21 mouse cellular contexts compared by ENCODE assay signal in genomic region chr2:104458569-104459332, GRCm38 (mm10). TPM values are rescaled to one million over a fixed set of nuclear protein-coding genes. Genes with fewer than 3 reads are reported as not detected.
DNase-seq lines count a peak whose midpoint lies in the region; ATAC-seq and TF ChIP-seq lines count a peak whose summit lies in the region.
"Had no signal": no experiment of that assay in that cellular context is flagged by ENCODE, and none has a peak within 500 bp of the region (broad histone marks: within the 10 kb centered on the region; RNA-seq: fewer than 3 reads in every experiment).

No protein-coding gene starts in this region.

- no peak overlapping the region for H3K4me3 ChIP-seq in heart, embryonic 11.5 days (ENCODE audit: low read depth, low read length)
- no peak overlapping the region for H3K4me3 ChIP-seq in C2C12 (ENCODE audit: insufficient read depth, poor library complexity, severe bottlenecking)
- H3K4me3 ChIP-seq: hindbrain, embryonic 15.5 days; layer of hippocampus, adult 2 months; left cerebral cortex, adult 2 months; limb, embryonic 13.5 days; midbrain, embryonic 15.5 days; neural tube, embryonic 13.5 days; stomach, embryonic 15.5 days had no signal

- H3K36me3 ChIP-seq in heart, embryonic 11.5 days (ENCODE audit: control insufficient read depth, insufficient read depth, low read length): no peaks in the 10 kb centered on the region
- H3K36me3 ChIP-seq in C2C12 (ENCODE audit: control insufficient read depth, insufficient read depth): no peaks in the 10 kb centered on the region
- H3K36me3 ChIP-seq: hindbrain, embryonic 15.5 days; limb, embryonic 13.5 days; midbrain, embryonic 15.5 days; neural tube, embryonic 13.5 days; stomach, embryonic 15.5 days had no signal

- no peaks in the 10 kb centered on the region for H3K9me3 ChIP-seq in heart, embryonic 11.5 days (replicated peaks; ENCODE audit: control insufficient read depth, low read length)
- H3K9me3 ChIP-seq: hindbrain, embryonic 15.5 days; limb, embryonic 13.5 days; midbrain, embryonic 15.5 days; neural tube, embryonic 13.5 days; stomach, embryonic 15.5 days had no signal

- H3K9ac ChIP-seq in heart, embryonic 11.5 days (ENCODE audit: low read depth, low read length): no peak overlapping the region
- H3K9ac ChIP-seq: forebrain, postnatal 0 days; hindbrain, embryonic 15.5 days; limb, embryonic 13.5 days; midbrain, embryonic 15.5 days; neural tube, embryonic 13.5 days; stomach, embryonic 15.5 days had no signal

- DNase-seq in heart, postnatal 25 days (ENCODE audit: low spot score): no peak
- peak; percentile 18 for DNase-seq in T-cell, adult 2 months (ENCODE audit: low spot score)
- peak; percentile 52 for DNase-seq in thymus, postnatal 0 days (ENCODE audit: low spot score)
- DNase-seq in cerebellum, adult 11 months: no peak
- DNase-seq: cerebellum, adult 2 months; forebrain, postnatal 0 days; gastrocnemius, postnatal 25 days; kidney, adult 8-10 months; lung, postnatal 4 days had no signal

- no peak for ATAC-seq in heart, embryonic 11.5 days (replicated peaks; ENCODE audit: insufficient number of reproducible peaks, low FRiP score, low TSS enrichment)
- no peak for ATAC-seq in megakaryocyte, adult 5-6 weeks (ENCODE audit: poor library complexity, severe bottlenecking)
- ATAC-seq: forebrain, postnatal 0 days; midbrain, embryonic 15.5 days had no signal

- peak overlapping the region; percentile 22; the same call in 1 of the 2 replicates for H3K27ac ChIP-seq in heart, embryonic 11.5 days (ENCODE audit: low read depth, low read length)
- H3K27ac ChIP-seq: hindbrain, embryonic 15.5 days; layer of hippocampus, adult 2 months; left cerebral cortex, adult 2 months; limb, embryonic 13.5 days; midbrain, embryonic 15.5 days; neural tube, embryonic 13.5 days; stomach, embryonic 15.5 days had no signal

- H3ac ChIP-seq in C2C12 (ENCODE audit: control insufficient read depth, insufficient read length, low read depth): no peak overlapping the region

- H3K79me2 ChIP-seq in C2C12 (ENCODE audit: control insufficient read depth, insufficient read depth): peaks cover 100% of the 10 kb centered on the region

- whole genome bisulfite sequencing in heart, embryonic 11.5 days (ENCODE audit: insufficient replicate concordance): 75% methylated on average over 8 of the region's 8 CpGs

- intact Hi-C loops in heart, postnatal 25 days (cut with DNase I): no loop called here

- H3K4me1 ChIP-seq in heart, embryonic 11.5 days (ENCODE audit: control insufficient read depth, insufficient read depth, low read length): peaks cover 45% of the 10 kb centered on the region
- H3K4me1 ChIP-seq: midbrain, embryonic 15.5 days; stomach, embryonic 15.5 days had no signal

- peaks cover 84% of the 10 kb centered on the region for H3K79me3 ChIP-seq in C2C12 (ENCODE audit: low read depth)

- H3K27me3 ChIP-seq in heart, embryonic 11.5 days (ENCODE audit: control insufficient read depth, insufficient read depth, low read length): no peaks in the 10 kb centered on the region
- no peaks in the 10 kb centered on the region for H3K27me3 ChIP-seq in C2C12 (ENCODE audit: control insufficient read depth, insufficient read depth, insufficient read length)
- H3K27me3 ChIP-seq: hindbrain, embryonic 15.5 days; limb, embryonic 13.5 days; midbrain, embryonic 15.5 days; neural tube, embryonic 13.5 days; stomach, embryonic 15.5 days had no signal

- TF ChIP-seq CTCF in C2C12 (IDR thresholded peaks at IDR 0.05; ENCODE audit: control insufficient read depth, insufficient read depth, insufficient read length): no peak

- H3K4me2 ChIP-seq in heart, embryonic 11.5 days: no peak overlapping the region
- H3K4me2 ChIP-seq: hindbrain, embryonic 15.5 days; limb, embryonic 13.5 days; midbrain, embryonic 15.5 days; neural tube, embryonic 13.5 days; stomach, embryonic 15.5 days had no signal

TF ChIP-seq in C2C12, 6 proteins besides CTCF, POLR2A, EP300 and RAD21:
- TF ChIP-seq MAX (IDR thresholded peaks at IDR 0.05): no peak
- TF ChIP-seq FOSL1 (IDR thresholded peaks at IDR 0.05; ENCODE audit: insufficient read depth, low read length, poor library complexity, severe bottlenecking): peak; percentile 4

RNA-seq across cellular contexts. Expression of gene Hipk3, which starts 35.5 kb away (rescaled TPM):
- polyA plus RNA-seq in heart, embryonic 11.5 days (2014; fragmentation: Nextera tagmentation; extraction: Ambion mirVana): 48.1 and 61.9 TPM in 2 replicates
- 100 to 1,000 TPM; 202 to 215 TPM for total RNA-seq in heart, postnatal 25 days (2021)
- polyA plus RNA-seq in C2C12 (2012; fragmentation: generic; extraction: Trizol): 8.8 TPM
- polyA plus RNA-seq in thymus, postnatal 0 days (2015; fragmentation: Nextera tagmentation; extraction: Ambion mirVana): 11.9 and 13.9 TPM in 2 replicates
- 50.2 and 53.1 TPM in 2 replicates for total RNA-seq in megakaryocyte, adult 5-6 weeks (2015)
- total RNA-seq in megakaryocyte, adult 5-6 weeks (2017): 39.1 and 50.4 TPM in 2 replicates

RNA-seq across cellular contexts. Expression of gene D430041D05Rik, which starts 47.9 kb away (rescaled TPM):
- polyA plus RNA-seq in heart, embryonic 11.5 days (2014; fragmentation: Nextera tagmentation; extraction: Ambion mirVana): 0.30 and 0.34 TPM in 2 replicates
- under 1 TPM; 0.03 TPM for total RNA-seq in heart, postnatal 25 days (2021)
- 0.05 TPM for polyA plus RNA-seq in C2C12 (2012; fragmentation: generic; extraction: Trizol)
- polyA plus RNA-seq in thymus, postnatal 0 days (2015; fragmentation: Nextera tagmentation; extraction: Ambion mirVana): 0.95 and 1.1 TPM in 2 replicates
- total RNA-seq in megakaryocyte, adult 5-6 weeks (2015): not detected in 2 replicates
- not detected in 2 replicates for total RNA-seq in megakaryocyte, adult 5-6 weeks (2017)
- polyA plus RNA-seq: liver, embryonic 16.5 days; small intestine, adult 2 months had no signal

Comparison
In these comparisons a context has a peak if more than half of its experiments do, and no peak if none do; other contexts are left out.
1. DNase-seq: peak in T-cell, adult 2 months (single experiment) and thymus, postnatal 0 days (single experiment); none in heart, postnatal 25 days (single experiment) and cerebellum, adult 11 months (single experiment).